Mouse (Mus musculus) midbrain, embryonic 15.5 days (tissue): ENCODE measurements around the gene Samd4b. TPM values are rescaled to one million over a fixed set of nuclear protein-coding genes. Genes with fewer than 3 reads are reported as not detected.

Experiments
- ATAC-seq: fragments of 200-750 bp; cut with Nextera tagmentation; replicated peaks from 2 replicates; pipeline ENCODE4 v1.8.0; 2017; ENCODE audit warnings: moderate TSS enrichment
- H3K27ac ChIP-seq: fragments of 300-500 bp; sonication (generic); 2 replicates; pipeline ENCODE4 v1.5.1; 2015; ENCODE audit warnings: mild to moderate bottlenecking, inconsistent platforms
- H3K27me3 ChIP-seq: fragments of 300-500 bp; sonication (generic); replicated peaks from 2 replicates; pipeline ENCODE4 v1.6.1; 2015; ENCODE audit warnings: inconsistent platforms
- H3K36me3 ChIP-seq: fragments of 300-500 bp; sonication (generic); replicated peaks from 2 replicates; pipeline ENCODE4 v1.6.1; 2015; ENCODE audit warnings: inconsistent platforms
- H3K4me1 ChIP-seq: fragments of 300-500 bp; sonication (generic); 2 replicates; pipeline ENCODE4 v1.6.1; 2015; ENCODE audit warnings: inconsistent platforms
- H3K4me2 ChIP-seq: fragments of 300-500 bp; sonication (generic); 2 replicates; pipeline ENCODE4 v1.6.1; 2015; ENCODE audit warnings: inconsistent platforms, mild to moderate bottlenecking, moderate library complexity
- H3K4me3 ChIP-seq: fragments of 300-500 bp; sonication (generic); 2 replicates; pipeline ENCODE4 v1.5.1; 2015; ENCODE audit warnings: mild to moderate bottlenecking, inconsistent platforms
- H3K9ac ChIP-seq: fragments of 300-500 bp; sonication (generic); 2 replicates; pipeline ENCODE4 v1.6.1; 2015; ENCODE audit warnings: mild to moderate bottlenecking, inconsistent platforms
- H3K9me3 ChIP-seq: fragments of 300-500 bp; sonication (generic); 2 replicates; pipeline ENCODE4 v1.6.1; 2016; ENCODE audit warnings: inconsistent platforms
- WGBS: fragments of 180-500 bp; shearing (Covaris S2); methylation state at CpG from one replicate; pipeline ENCODE4 v1.1.7; 2015; ENCODE audit warnings: mixed read lengths; 5-methylcytosine and 5-hydroxymethylcytosine counted together
- polyA plus RNA-seq: library from polyadenylated mRNA; unstranded; fragments of >200 nt; fragmentation: Nextera tagmentation; extraction: Ambion mirVana; gene quantifications from 2 replicates; pipeline ENCODE4 v1.2.1, GENCODE M21; 2015

Samd4b gene
- polyA plus RNA-seq, 1 experiment from 2014 or later: 22.8 TPM

DNA sequence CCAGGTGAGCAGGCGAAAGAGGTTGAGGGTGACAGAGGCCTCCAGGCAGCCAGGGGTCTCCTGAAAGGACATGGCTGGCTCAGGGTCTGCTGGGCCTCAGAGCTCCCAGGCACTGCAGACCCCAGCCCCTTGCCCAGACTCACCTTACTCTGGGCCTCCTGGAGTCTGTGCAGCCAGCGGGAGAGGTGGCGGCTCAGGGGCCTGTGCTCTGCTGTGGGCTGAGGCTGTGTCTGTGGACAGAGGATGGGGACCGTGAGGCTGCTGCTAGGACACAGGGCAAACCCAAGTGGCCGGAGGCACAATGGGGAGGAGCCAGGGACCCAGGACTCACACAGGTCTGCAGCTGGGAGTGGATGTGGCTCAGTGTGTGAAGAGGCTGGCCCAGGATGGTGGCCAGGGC, 120.6 kb downstream of the Samd4b start:
- Histone ChIP-seq H3K27ac (no peak overlapping the region), H3K36me3 (no peaks in the 10 kb centered on the region), H3K4me1 (no peaks in the 10 kb centered on the region), H3K9me3 (no peaks in the 10 kb centered on the region), H3K4me2 (no peak overlapping the region), H3K4me3 (no peak overlapping the region), H3K27me3 (no peaks in the 10 kb centered on the region), H3K9ac (no peak overlapping the region)
- no peak for ATAC-seq
- 86% methylated on average over 5 of the region's 5 CpGs for WGBS

DNA sequence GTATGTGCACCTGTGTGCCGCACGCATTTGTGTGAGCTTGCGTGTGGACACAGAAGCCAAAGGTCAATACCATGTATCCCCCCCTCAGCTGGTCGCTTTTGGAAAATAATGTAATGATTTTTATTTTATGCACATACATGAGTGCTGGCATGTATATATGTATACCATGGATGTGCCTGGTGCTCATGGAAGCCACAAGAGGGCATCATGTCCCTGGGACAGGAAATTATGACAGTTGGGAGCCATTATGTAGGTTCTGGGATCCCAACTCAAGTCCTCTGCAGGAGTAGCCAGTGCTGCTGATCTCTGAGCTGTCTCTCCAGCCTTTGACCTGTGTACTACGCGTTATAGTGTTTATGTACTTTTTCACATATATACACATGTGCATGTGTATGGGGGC, 121.8 kb downstream of the Samd4b start:
- Histone ChIP-seq H3K9ac (no peak overlapping the region), H3K4me1 (no peaks in the 10 kb centered on the region), H3K4me3 (no peak overlapping the region), H3K4me2 (no peak overlapping the region), H3K9me3 (no peaks in the 10 kb centered on the region), H3K27ac (no peak overlapping the region), H3K27me3 (no peaks in the 10 kb centered on the region), H3K36me3 (no peaks in the 10 kb centered on the region)
- WGBS: 94% methylated on average over 6 of the region's 6 CpGs
- no peak for ATAC-seq

DNA sequence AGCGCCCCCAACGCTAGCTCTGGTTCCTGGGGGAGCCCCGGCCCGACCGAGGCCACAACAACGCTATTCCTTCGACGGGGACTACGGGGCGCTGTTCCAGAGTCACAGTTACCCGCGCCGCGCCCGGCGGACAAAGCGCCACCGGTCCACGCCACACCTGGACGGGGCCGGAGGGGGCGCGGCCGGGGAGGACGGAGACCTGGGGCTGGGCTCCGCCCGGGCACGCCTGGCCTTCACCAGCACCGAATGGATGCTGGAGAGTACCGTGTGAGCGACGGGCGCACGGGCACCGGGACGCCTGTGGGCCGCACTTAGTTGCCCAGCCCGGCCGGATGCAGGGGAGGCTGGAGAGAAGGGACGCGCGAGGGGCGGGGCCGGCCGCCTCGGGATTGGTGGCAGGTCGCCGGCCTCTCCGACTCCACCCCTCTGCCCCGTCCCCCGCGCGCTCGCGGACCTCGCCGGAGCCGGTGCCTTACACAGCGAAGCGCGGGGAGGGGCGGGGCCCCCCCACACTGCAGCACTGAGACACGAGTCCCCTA, 130.7 kb downstream of the Samd4b start:
- peaks cover 6% of the 10 kb centered on the region; the same call in 1 of the 2 replicates for H3K36me3 ChIP-seq
- no peak overlapping the region for H3K27ac ChIP-seq
- peak overlapping the region; percentile 42 for H3K4me2 ChIP-seq
- ATAC-seq: peak; percentile 19; the same call in 1 of the 2 replicates
- peak overlapping the region; percentile 22 for H3K4me3 ChIP-seq
- peaks cover 26% of the 10 kb centered on the region for H3K4me1 ChIP-seq
- 0 out of 2 replicates have a peak overlapping the region, but pooled peaks have one; percentile 5 for H3K9ac ChIP-seq
- no peaks in the 10 kb centered on the region for H3K9me3 ChIP-seq
- 6% methylated on average over 63 of the region's 63 CpGs for WGBS
- 0 out of 2 replicates have a peak, but pooled peaks cover 7% of the 10 kb centered on the region for H3K27me3 ChIP-seq

DNA sequence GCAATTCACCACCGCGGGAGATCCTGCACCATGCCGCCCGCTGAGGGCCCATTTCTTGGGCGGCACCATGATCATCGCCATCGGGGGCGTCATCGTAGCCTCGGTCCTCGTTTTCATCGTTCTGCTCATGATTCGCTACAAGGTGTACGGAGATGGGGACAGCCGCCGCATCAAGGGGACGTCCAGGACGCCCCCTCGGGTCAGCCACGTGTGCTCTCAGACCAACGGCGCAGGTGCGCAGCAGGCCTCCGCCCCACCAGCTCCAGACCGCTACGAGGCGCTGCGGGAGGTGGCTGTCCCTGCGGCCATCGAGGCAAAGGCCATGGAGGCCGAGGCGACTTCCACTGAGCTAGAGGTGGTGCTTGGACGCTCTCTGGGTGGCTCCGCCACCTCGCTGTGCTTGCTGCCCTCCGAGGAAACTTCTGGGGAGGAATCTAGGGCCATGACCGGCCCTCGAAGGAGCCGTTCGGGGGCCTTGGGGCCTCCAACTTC, 131.2 kb downstream of the Samd4b start:
- peak overlapping the region; percentile 22; the same call in 1 of the 2 replicates for H3K4me3 ChIP-seq
- no peak overlapping the region for H3K9ac ChIP-seq
- no peaks in the 10 kb centered on the region for H3K9me3 ChIP-seq
- H3K4me2 ChIP-seq: peak overlapping the region; percentile 42
- ATAC-seq: no peak
- H3K27ac ChIP-seq: no peak overlapping the region
- H3K36me3 ChIP-seq: peaks cover 9% of the 10 kb centered on the region; the same call in 1 of the 2 replicates
- 0 out of 2 replicates have a peak, but pooled peaks cover 7% of the 10 kb centered on the region for H3K27me3 ChIP-seq
- 20% methylated on average over 40 of the region's 40 CpGs for WGBS
- H3K4me1 ChIP-seq: peaks cover 26% of the 10 kb centered on the region

- Histone ChIP-seq H3K27me3 (0 out of 2 replicates have a peak, but pooled peaks cover 7% of the 10 kb centered on the region), H3K4me3 (no peak overlapping the region; the same call in 1 of the 2 replicates), H3K9ac (no peak overlapping the region), H3K27ac (peak overlapping the region; percentile 25; the same call in 1 of the 2 replicates), H3K4me2 (peak overlapping the region; percentile 39), H3K36me3 (peaks cover 14% of the 10 kb centered on the region; the same call in 1 of the 2 replicates), H3K4me1 (peaks cover 34% of the 10 kb centered on the region), H3K9me3 (no peaks in the 10 kb centered on the region)
- peak; percentile 75 for ATAC-seq
- WGBS: 50% methylated on average over 10 of the region's 10 CpGs
Measured at GRCm38 (mm10) chr7:28464416-28465212, 133.3 kb downstream of the Samd4b start.

- Histone ChIP-seq H3K4me1 (peaks cover 34% of the 10 kb centered on the region), H3K27ac (no peak overlapping the region), H3K9me3 (no peaks in the 10 kb centered on the region), H3K9ac (no peak overlapping the region), H3K4me2 (no peak overlapping the region), H3K4me3 (no peak overlapping the region), H3K36me3 (peaks cover 33% of the 10 kb centered on the region), H3K27me3 (0 out of 2 replicates have a peak, but pooled peaks cover 7% of the 10 kb centered on the region)
- 97% methylated on average over 2 of the region's 2 CpGs for WGBS
- ATAC-seq: no peak
Measured at GRCm38 (mm10) chr7:28462769-28463168, 135.2 kb downstream of the Samd4b start.

GRCm38 (mm10) chr7:28460361-28460760, 137.6 kb downstream of the Samd4b start:
- H3K4me3 ChIP-seq: no peak overlapping the region
- WGBS: 97% methylated on average over 5 of the region's 5 CpGs
- H3K4me2 ChIP-seq: no peak overlapping the region
- H3K27me3 ChIP-seq: no peaks in the 10 kb centered on the region
- no peak for ATAC-seq
- H3K9ac ChIP-seq: no peak overlapping the region
- H3K4me1 ChIP-seq: peaks cover 23% of the 10 kb centered on the region
- H3K36me3 ChIP-seq: peaks cover 49% of the 10 kb centered on the region
- no peaks in the 10 kb centered on the region for H3K9me3 ChIP-seq
- H3K27ac ChIP-seq: no peak overlapping the region

DNA sequence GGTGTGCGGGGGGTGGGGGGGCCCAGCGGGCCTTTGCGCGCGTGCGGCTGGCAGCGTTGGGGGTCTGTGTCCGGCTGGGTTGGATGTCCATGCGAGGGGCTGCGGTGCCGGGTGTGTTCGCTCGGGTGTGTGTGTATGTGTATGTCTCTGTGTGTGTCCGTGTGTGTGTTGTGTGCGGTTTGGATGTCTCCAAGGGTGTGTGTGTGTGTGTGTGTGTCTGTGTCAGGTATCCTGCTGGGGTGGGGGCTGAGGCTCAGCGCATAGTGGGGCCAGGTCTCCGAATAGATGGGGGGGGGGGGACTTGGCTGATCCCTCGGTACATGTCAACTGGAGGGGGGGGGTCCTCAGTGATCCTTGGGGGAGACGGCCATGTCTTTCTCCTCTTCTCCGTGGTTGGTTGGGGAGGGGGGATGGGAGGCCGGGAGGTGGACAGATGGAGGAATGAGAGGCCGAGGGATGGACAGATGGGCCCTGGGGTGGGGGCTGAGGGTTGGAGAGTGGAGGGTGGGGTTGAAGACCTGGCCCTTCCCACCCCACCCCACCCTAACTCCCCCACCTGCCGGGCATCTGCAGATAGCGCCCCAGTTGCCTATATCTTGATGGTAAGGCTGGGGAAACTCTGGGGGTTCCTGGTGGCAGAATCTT, 145.5 kb downstream of the Samd4b start:
- H3K4me1 ChIP-seq: peaks cover 20% of the 10 kb centered on the region
- no peaks in the 10 kb centered on the region for H3K9me3 ChIP-seq
- peak overlapping the region; percentile 79 for H3K4me2 ChIP-seq
- no peaks in the 10 kb centered on the region for H3K27me3 ChIP-seq
- H3K36me3 ChIP-seq: peaks cover 22% of the 10 kb centered on the region
- peak overlapping the region; percentile 78 for H3K27ac ChIP-seq
- ATAC-seq: peak; percentile 68
- H3K9ac ChIP-seq: peak overlapping the region; percentile 91
- 1% methylated on average over 20 of the region's 24 CpGs for WGBS
- peak overlapping the region; percentile 91 for H3K4me3 ChIP-seq

DNA sequence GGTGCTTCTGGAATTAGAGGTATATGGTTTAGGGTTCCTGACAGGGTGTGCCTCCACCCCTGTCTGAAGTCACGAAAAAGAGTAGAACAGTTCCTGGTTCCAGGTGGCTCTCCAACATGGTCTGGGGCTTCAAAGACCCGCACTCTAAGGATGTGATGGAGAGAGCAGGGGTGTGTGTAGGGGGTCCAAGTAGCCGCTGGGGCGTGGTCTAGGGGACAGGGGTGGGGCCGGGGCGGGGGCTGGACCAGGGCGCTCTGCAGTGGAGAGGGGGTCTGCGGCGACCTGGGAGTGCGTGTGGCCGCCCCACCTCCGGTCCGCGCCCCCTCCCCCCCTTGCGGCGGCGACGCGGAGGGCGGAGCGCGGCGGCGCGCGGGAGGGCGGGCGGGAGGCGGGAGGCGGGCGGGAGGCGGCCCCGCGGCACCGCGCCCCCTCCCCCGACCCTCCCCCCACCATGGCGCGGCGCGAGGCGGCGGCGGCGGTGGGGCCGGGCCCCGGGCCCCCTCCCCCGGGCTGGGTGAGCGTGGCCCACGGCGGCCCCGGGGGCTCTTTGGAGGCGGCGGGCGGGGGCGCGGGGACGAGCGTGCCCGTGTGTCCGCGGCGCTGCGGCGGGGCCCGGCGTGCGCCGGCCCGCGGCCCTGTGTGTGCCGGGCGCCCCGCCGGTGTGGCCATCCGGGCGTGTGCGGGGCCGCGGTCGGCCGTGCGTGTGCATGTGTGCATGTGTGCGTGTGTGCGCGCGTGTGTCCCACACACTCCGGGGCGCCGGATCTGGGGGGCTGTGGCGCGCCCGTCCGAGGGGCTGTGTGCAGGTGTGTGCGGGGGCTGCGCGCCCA, 146.2 kb downstream of the Samd4b start, which contains the start of gene Lrfn1:
TSS of gene Lrfn1 (plus strand) at position 450 of the 830 bp plus-strand sequence.
- ATAC-seq: peak; percentile 76
- under 1% methylated on average over 29 of the region's 97 CpGs for WGBS

DNA sequence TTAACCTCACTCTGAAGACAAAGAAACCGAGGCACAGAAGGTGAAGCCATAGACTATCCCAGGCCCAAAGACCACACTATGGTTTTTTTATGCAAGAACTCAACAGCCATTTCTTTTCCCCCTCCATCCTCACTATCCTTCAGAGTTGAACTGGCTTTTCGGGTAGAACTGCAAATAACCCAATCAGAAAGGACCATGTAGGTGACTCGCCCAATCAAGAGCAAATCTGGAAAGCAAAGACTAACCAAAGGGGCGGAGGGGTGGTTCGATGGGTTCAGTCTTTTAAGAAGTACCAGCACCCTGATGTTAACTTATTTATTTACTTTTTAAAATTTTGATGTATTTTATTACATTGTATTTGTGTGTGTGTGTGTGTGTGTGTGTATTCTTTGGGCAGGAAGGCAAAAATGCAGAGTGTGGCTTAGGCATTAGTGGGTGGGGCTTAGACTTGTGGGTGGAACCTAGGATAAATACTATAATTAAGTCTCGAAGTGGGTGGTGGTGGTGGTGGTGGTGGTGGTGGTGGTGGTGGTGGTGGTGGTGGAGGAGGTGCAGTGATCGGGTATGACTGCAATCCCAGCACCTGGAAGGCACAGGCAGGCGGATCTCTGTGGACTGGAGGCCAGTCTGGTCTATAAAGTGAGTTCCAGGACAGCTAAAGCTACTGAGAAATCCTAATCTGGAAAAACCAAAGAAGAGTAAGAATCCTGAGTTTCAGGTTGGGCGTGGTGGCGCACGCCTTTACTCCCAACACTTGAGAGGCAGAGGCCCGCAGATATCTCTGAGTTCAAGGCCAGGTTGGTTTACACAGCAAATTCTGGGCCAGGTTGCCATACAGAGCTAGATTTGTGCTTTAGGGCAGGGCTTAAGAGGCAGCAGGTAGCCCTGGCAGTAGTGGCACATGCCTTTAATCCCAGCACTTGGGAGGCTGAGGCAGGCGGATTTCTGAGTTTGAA, 149.8 kb downstream of the Samd4b start:
- Histone ChIP-seq H3K36me3 (no peaks in the 10 kb centered on the region), H3K4me2 (no peak overlapping the region), H3K27ac (no peak overlapping the region), H3K4me3 (no peak overlapping the region), H3K9me3 (no peaks in the 10 kb centered on the region), H3K4me1 (peaks cover 23% of the 10 kb centered on the region), H3K27me3 (peaks cover 5% of the 10 kb centered on the region; the same call in 1 of the 2 replicates), H3K9ac (no peak overlapping the region)
- no peak for ATAC-seq
- WGBS: 72% methylated on average over 13 of the region's 13 CpGs

More for the DNA sequence above, 146.2 kb downstream of the Samd4b start, which contains the start of gene Lrfn1:
- Histone ChIP-seq H3K4me1 (peaks cover 28% of the 10 kb centered on the region), H3K27ac (peak within 1 kb of the TSS; percentile 78), H3K4me3 (peak within 1 kb of the TSS; percentile 91), H3K36me3 (peaks cover 14% of the 10 kb centered on the region), H3K9ac (peak within 1 kb of the TSS; percentile 91), H3K4me2 (peak within 1 kb of the TSS; percentile 79), H3K27me3 (no peaks in the 10 kb centered on the region), H3K9me3 (no peaks in the 10 kb centered on the region)
